ENCODE assay signal across 9 mouse cellular contexts in the genomic region with DNA sequence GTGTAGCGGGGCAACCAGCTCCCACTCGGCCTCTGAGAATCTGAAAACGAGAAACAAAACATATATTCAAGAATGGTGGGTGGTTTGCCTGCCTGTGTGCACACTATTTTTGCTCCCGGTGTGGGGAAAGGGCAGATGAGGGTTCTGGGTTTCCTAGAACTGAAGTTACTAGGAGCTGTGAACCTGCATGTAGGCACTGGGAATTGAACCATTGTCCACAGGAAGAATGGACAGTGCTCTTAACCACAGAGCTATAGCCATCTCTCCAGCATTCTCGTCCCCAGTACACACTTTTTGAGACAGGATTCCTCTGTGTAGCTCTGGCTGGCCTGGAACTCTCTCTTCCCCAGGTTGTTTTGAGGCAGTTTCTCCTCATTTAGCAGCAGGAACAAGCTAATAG. TPM values are rescaled to one million over a fixed set of nuclear protein-coding genes. Genes with fewer than 3 reads are reported as not detected.
DNase-seq lines count a peak whose midpoint lies in the region; ATAC-seq and TF ChIP-seq lines count a peak whose summit lies in the region.
"Had no signal": no experiment of that assay in that cellular context is flagged by ENCODE, and none has a peak within 500 bp of the region (broad histone marks: within the 10 kb centered on the region; RNA-seq: fewer than 3 reads in every experiment).

No protein-coding gene starts in this region.

- H3K79me2 ChIP-seq in MEL (ENCODE audit: control insufficient read depth, insufficient read depth, low read length, poor library complexity), result peaks cover 6% of the 10 kb centered on the region

- no peak for TF ChIP-seq CTCF in MEL (IDR thresholded peaks at IDR 0.05 in 2 of 3, conservative IDR thresholded peaks at IDR 0.05 in 1 of 3; ENCODE audit: control insufficient read depth in 1 of 3, insufficient read depth in 1 of 3, low read depth in 2 of 3, low read length in 3 of 3, poor library complexity in 1 of 3, severe bottlenecking in 1 of 3)

- H3K9ac ChIP-seq in heart, embryonic 11.5 days (ENCODE audit: low read depth, low read length), result peak overlapping the region; percentile 84
- peak overlapping the region; percentile 85 for H3K9ac ChIP-seq in MEL (ENCODE audit: control insufficient read depth, low read depth, low read length, poor library complexity, severe bottlenecking)
- no peak overlapping the region for H3K9ac ChIP-seq in hindbrain, embryonic 12.5 days
- no peak overlapping the region for H3K9ac ChIP-seq in midbrain, embryonic 12.5 days (replicated peaks)

- intact Hi-C loops in heart, postnatal 36 days (cut with DNase I), result loop anchor here (2.0 kb wide), 1 partner anchor 24 kb away; a partner anchor contains a TSS

- H3K9me3 ChIP-seq in heart, embryonic 11.5 days (replicated peaks; ENCODE audit: control insufficient read depth, low read length), result no peaks in the 10 kb centered on the region
- H3K9me3 ChIP-seq in MEL (replicated peaks; ENCODE audit: insufficient read depth, low read length), result no peaks in the 10 kb centered on the region
- H3K9me3 ChIP-seq in hindbrain, embryonic 12.5 days (replicated peaks), result no peaks in the 10 kb centered on the region
- no peaks in the 10 kb centered on the region for H3K9me3 ChIP-seq in midbrain, embryonic 12.5 days

- H3K27ac ChIP-seq in heart, embryonic 11.5 days (ENCODE audit: low read depth, low read length), result peak overlapping the region; percentile 88; the same call in 1 of the 2 replicates
- peak overlapping the region; percentile 94 for H3K27ac ChIP-seq in MEL (ENCODE audit: control insufficient read depth, low read depth, low read length)
- no peak overlapping the region for H3K27ac ChIP-seq in hindbrain, embryonic 12.5 days
- H3K27ac ChIP-seq in midbrain, embryonic 12.5 days (replicated peaks), result no peak overlapping the region

- WGBS in heart, embryonic 11.5 days (ENCODE audit: insufficient replicate concordance), result 48% methylated on average over 5 of the region's 5 CpGs
- WGBS in hindbrain, embryonic 12.5 days, result 31% methylated on average over 5 of the region's 5 CpGs
- WGBS in midbrain, embryonic 12.5 days, result 41% methylated on average over 5 of the region's 5 CpGs

- no peak for ATAC-seq in heart, embryonic 11.5 days (replicated peaks; ENCODE audit: insufficient number of reproducible peaks, low FRiP score, low TSS enrichment)
- no peak for ATAC-seq in hindbrain, embryonic 12.5 days (ENCODE audit: low FRiP score)
- ATAC-seq in midbrain, embryonic 12.5 days (ENCODE audit: low FRiP score, low read depth), result no peak
- no peak for ATAC-seq in frontal cortex, adult (ENCODE audit: low TSS enrichment)

- no peak for TF ChIP-seq EP300 in MEL (IDR thresholded peaks at IDR 0.05; ENCODE audit: low read depth in 1 of 2, low read length in 2 of 2)

- TF ChIP-seq RAD21 in MEL (IDR thresholded peaks at IDR 0.05; ENCODE audit: low read depth, low read length), result no peak

- H3K4me3 ChIP-seq in heart, embryonic 11.5 days (ENCODE audit: low read depth, low read length), result no peak overlapping the region; the same call in 1 of the 2 replicates
- peak overlapping the region; percentile 92 to 93 for H3K4me3 ChIP-seq in MEL (ENCODE audit: control insufficient read depth in 1 of 2, insufficient read depth in 1 of 2, low read depth in 2 of 2, low read length in 2 of 2)
- H3K4me3 ChIP-seq in hindbrain, embryonic 12.5 days, result no peak overlapping the region
- H3K4me3 ChIP-seq in midbrain, embryonic 12.5 days, result no peak overlapping the region

- no peaks in the 10 kb centered on the region for H3K27me3 ChIP-seq in heart, embryonic 11.5 days (ENCODE audit: control insufficient read depth, insufficient read depth, low read length)
- no peaks in the 10 kb centered on the region for H3K27me3 ChIP-seq in MEL (ENCODE audit: control insufficient read depth in 1 of 2, insufficient read depth in 2 of 2, low read length in 2 of 2)
- H3K27me3 ChIP-seq in hindbrain, embryonic 12.5 days, result peaks cover 12% of the 10 kb centered on the region
- H3K27me3 ChIP-seq in midbrain, embryonic 12.5 days, result peaks cover 13% of the 10 kb centered on the region

- peaks cover 24% of the 10 kb centered on the region for H3K4me1 ChIP-seq in heart, embryonic 11.5 days (ENCODE audit: control insufficient read depth, insufficient read depth, low read length)
- peaks cover 5 to 24% of the 10 kb centered on the region in 2 experiments for H3K4me1 ChIP-seq in MEL (ENCODE audit: control insufficient read depth in 1 of 2, insufficient read depth in 2 of 2, low read length in 2 of 2)
- H3K4me1 ChIP-seq in hindbrain, embryonic 12.5 days, result peaks cover 7% of the 10 kb centered on the region
- H3K4me1 ChIP-seq in midbrain, embryonic 12.5 days, result peaks cover 8% of the 10 kb centered on the region; the same call in 1 of the 2 replicates

- DNase-seq in heart, postnatal 36 days, result no peak
- peak; percentile 58 for DNase-seq in MEL (ENCODE audit: low read depth, low spot score)
- no peak for DNase-seq in frontal cortex, adult 2 months (ENCODE audit: extremely low spot score in 1 of 2, low spot score in 1 of 2)
- no peak for DNase-seq in adrenal gland, postnatal 10 days

- H3K36me3 ChIP-seq in heart, embryonic 11.5 days (ENCODE audit: control insufficient read depth, insufficient read depth, low read length), result no peaks in the 10 kb centered on the region
- H3K36me3 ChIP-seq in MEL (ENCODE audit: control insufficient read depth in 1 of 2, insufficient read depth in 2 of 2, low read length in 2 of 2), result peaks cover 0 to 21% of the 10 kb centered on the region in 2 experiments; a peak in 2 of 4 replicates
- no peaks in the 10 kb centered on the region for H3K36me3 ChIP-seq in hindbrain, embryonic 12.5 days
- no peaks in the 10 kb centered on the region for H3K36me3 ChIP-seq in midbrain, embryonic 12.5 days

- peak overlapping the region; percentile 77 for H3K4me2 ChIP-seq in heart, embryonic 11.5 days
- peak overlapping the region; percentile 83 for H3K4me2 ChIP-seq in hindbrain, embryonic 12.5 days (replicated peaks)
- H3K4me2 ChIP-seq in midbrain, embryonic 12.5 days (replicated peaks), result peak overlapping the region; percentile 86

- TF ChIP-seq POLR2A in MEL (IDR thresholded peaks at IDR 0.05; ENCODE audit: control insufficient read depth in 1 of 2, insufficient read depth in 1 of 2, low read depth in 1 of 2, low read length in 2 of 2, poor library complexity in 1 of 2), result no peak

TF ChIP-seq in MEL, 35 proteins besides CTCF, POLR2A, EP300 and RAD21:
- TF ChIP-seq ZKSCAN1 (IDR thresholded peaks at IDR 0.05; ENCODE audit: low read depth, low read length) (no peak), POLR2AphosphoS2 (IDR thresholded peaks at IDR 0.05; ENCODE audit: low read length) (0 out of 2 replicates have a peak, but pooled peaks have one; percentile 9)

RNA-seq across cellular contexts. Expression of a gene that starts 0.8 kb away (rescaled TPM):
- 4.2 and 5.3 TPM in 2 replicates for polyA plus RNA-seq in heart, embryonic 11.5 days (2014; fragmentation: Nextera tagmentation; extraction: Ambion mirVana)
- total RNA-seq in heart, postnatal 36 days (2021), result 10 to 100 TPM; 32.2 to 37.5 TPM
- 8.7 and 11.2 TPM in 2 replicates for total RNA-seq in MEL (2012; rRNA removed)
- polyA plus RNA-seq in MEL (2012; ENCODE audit: insufficient read depth in 1 of 2, insufficient read length in 2 of 2, low read depth in 1 of 2, low replicate concordance in 2 of 2, missing spikeins in 1 of 2), result 10 to 100 TPM in 1 of 2 experiments, not detected in 1; 16.0 TPM
- 2.2 and 2.4 TPM in 2 replicates for polyA plus RNA-seq in hindbrain, embryonic 12.5 days (2016; fragmentation: Nextera tagmentation; extraction: Ambion mirVana)
- polyA plus RNA-seq in midbrain, embryonic 12.5 days (2016; fragmentation: Nextera tagmentation; extraction: Ambion mirVana), result 1.3 TPM in 2 replicates
- polyA plus RNA-seq in frontal cortex, adult 2 months (2012; rRNA removed), result 48.7 and 49.3 TPM in 2 replicates
- 10 to 100 TPM; 58.6 to 77.1 TPM for total RNA-seq in adrenal gland, postnatal 10 days (2021)

RNA-seq across cellular contexts. Expression of a gene that starts 23.5 kb away (rescaled TPM):
- 51.8 and 53.5 TPM in 2 replicates for polyA plus RNA-seq in heart, embryonic 11.5 days (2014; fragmentation: Nextera tagmentation; extraction: Ambion mirVana)
- 10 to 100 TPM; 53.7 to 55.6 TPM for total RNA-seq in heart, postnatal 36 days (2021)
- total RNA-seq in MEL (2012; rRNA removed), result 83.2 and 102 TPM in 2 replicates
- polyA plus RNA-seq in MEL (2012; ENCODE audit: insufficient read depth in 1 of 2, insufficient read length in 2 of 2, low read depth in 1 of 2, low replicate concordance in 2 of 2, missing spikeins in 1 of 2), result 100 to 1,000 TPM in 1 of 2 experiments, not detected in 1; 125 TPM
- 64.7 and 70.4 TPM in 2 replicates for polyA plus RNA-seq in hindbrain, embryonic 12.5 days (2016; fragmentation: Nextera tagmentation; extraction: Ambion mirVana)
- polyA plus RNA-seq in midbrain, embryonic 12.5 days (2016; fragmentation: Nextera tagmentation; extraction: Ambion mirVana), result 54.4 and 58.9 TPM in 2 replicates
- 79.1 and 81.9 TPM in 2 replicates for polyA plus RNA-seq in frontal cortex, adult 2 months (2012; rRNA removed)
- total RNA-seq in adrenal gland, postnatal 10 days (2021), result 10 to 100 TPM; 52.0 to 53.2 TPM

RNA-seq across cellular contexts. Expression of a gene that starts 45.3 kb away (rescaled TPM):
- 0.20 TPM in 1 of 2 replicates, not detected in the other for polyA plus RNA-seq in heart, embryonic 11.5 days (2014; fragmentation: Nextera tagmentation; extraction: Ambion mirVana)
- total RNA-seq in heart, postnatal 36 days (2021), result not detected
- total RNA-seq in MEL (2012; rRNA removed), result not detected in 2 replicates
- under 1 TPM in 1 of 2 experiments, not detected in 1; 0.08 TPM for polyA plus RNA-seq in MEL (2012; ENCODE audit: insufficient read depth in 1 of 2, insufficient read length in 2 of 2, low read depth in 1 of 2, low replicate concordance in 2 of 2, missing spikeins in 1 of 2)
- not detected in 2 replicates for polyA plus RNA-seq in hindbrain, embryonic 12.5 days (2016; fragmentation: Nextera tagmentation; extraction: Ambion mirVana)
- not detected in 2 replicates for polyA plus RNA-seq in midbrain, embryonic 12.5 days (2016; fragmentation: Nextera tagmentation; extraction: Ambion mirVana)
- polyA plus RNA-seq in frontal cortex, adult 2 months (2012; rRNA removed), result 0.32 and 0.34 TPM in 2 replicates
- 100 to 1,000 TPM in 1 of 2 experiments, 10 to 100 TPM in 1; 59.3 to 169 TPM for total RNA-seq in adrenal gland, postnatal 10 days (2021)
- polyA plus RNA-seq: C2C12 had no signal

RNA-seq across cellular contexts. Expression of a gene that starts 54.9 kb away (rescaled TPM):
- polyA plus RNA-seq in heart, embryonic 11.5 days (2014; fragmentation: Nextera tagmentation; extraction: Ambion mirVana), result not detected in 2 replicates
- not detected for total RNA-seq in heart, postnatal 36 days (2021)
- not detected in 2 replicates for total RNA-seq in MEL (2012; rRNA removed)
- not detected for polyA plus RNA-seq in MEL (2012; ENCODE audit: insufficient read depth in 1 of 2, insufficient read length in 2 of 2, low read depth in 1 of 2, low replicate concordance in 2 of 2, missing spikeins in 1 of 2)
- polyA plus RNA-seq in hindbrain, embryonic 12.5 days (2016; fragmentation: Nextera tagmentation; extraction: Ambion mirVana), result not detected in 2 replicates
- polyA plus RNA-seq in midbrain, embryonic 12.5 days (2016; fragmentation: Nextera tagmentation; extraction: Ambion mirVana), result not detected in 2 replicates
- not detected in 2 replicates for polyA plus RNA-seq in frontal cortex, adult 2 months (2012; rRNA removed)
- total RNA-seq in adrenal gland, postnatal 10 days (2021), result not detected
- polyA plus RNA-seq: C2C12 had no signal

Comparison
In these comparisons a context has a peak if more than half of its experiments do, and no peak if none do; other contexts are left out.
1. H3K27ac ChIP-seq: peak in heart, embryonic 11.5 days (single experiment) and MEL (single experiment); none in hindbrain, embryonic 12.5 days (single experiment) and midbrain, embryonic 12.5 days (single experiment).
2. H3K4me3 ChIP-seq: peak in MEL (2 of 2); none in heart, embryonic 11.5 days (single experiment), hindbrain, embryonic 12.5 days (single experiment) and midbrain, embryonic 12.5 days (single experiment).
3. H3K9ac ChIP-seq: peak in heart, embryonic 11.5 days (single experiment) and MEL (single experiment); none in hindbrain, embryonic 12.5 days (single experiment) and midbrain, embryonic 12.5 days (single experiment).
4. Peak in every context shown above with its lines, with median percentiles within 50 percentile points of each other: H3K4me2 ChIP-seq.